Mouse (Mus musculus): ENCODE data around the gene Lama4.

Lama4 gene

DNA sequence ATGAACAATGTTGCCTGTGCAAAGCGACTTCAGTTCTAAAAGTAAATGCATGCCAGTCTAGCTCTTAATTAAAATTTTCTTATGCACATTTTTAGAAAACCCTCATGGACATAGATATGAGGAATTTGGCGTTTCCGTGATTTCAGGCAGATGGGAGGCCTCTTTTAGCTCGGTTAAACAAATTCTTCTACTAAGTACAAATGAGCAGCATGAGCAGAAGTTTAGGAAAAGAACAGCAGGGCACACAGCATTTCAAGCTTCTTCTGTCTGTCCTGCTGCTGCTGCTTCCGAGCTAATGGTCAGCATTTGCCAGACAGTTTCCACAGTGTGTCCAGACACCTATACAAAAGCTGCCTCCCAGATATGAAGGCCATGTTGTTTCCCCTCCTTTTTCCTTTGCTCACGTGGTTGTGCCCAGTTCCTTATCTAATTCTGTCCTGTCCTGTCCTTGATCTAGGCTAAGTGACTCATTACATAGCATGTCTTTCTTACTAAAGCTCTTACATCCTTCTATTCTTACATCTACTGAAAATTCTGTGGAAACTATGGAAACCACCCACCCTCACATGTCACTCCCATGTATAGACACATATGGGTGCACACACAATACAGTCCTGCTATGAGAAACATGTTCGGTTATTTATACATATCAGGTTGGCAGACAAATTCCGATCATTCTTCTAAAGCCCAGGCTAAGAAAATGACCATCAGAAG lies 84.4 kb downstream of the Lama4 start:
- no peak for DNase-seq (ENCODE audit: low spot score)

GRCm38 (mm10) chr10:39056050-39056449 lies 90.7 kb downstream of the Lama4 start:
- DNase-seq (ENCODE audit: low spot score): no peak

GRCm38 (mm10) chr10:39064732-39065131 lies 99.4 kb downstream of the Lama4 start:
- DNase-seq (ENCODE audit: low spot score): peak; percentile 51

- no peak for DNase-seq (ENCODE audit: low spot score)
Observed at GRCm38 (mm10) chr10:39065449-39065848, 100.1 kb downstream of the Lama4 start.

GRCm38 (mm10) chr10:39066061-39066460 lies 100.7 kb downstream of the Lama4 start:
- DNase-seq (ENCODE audit: low spot score): no peak

DNA sequence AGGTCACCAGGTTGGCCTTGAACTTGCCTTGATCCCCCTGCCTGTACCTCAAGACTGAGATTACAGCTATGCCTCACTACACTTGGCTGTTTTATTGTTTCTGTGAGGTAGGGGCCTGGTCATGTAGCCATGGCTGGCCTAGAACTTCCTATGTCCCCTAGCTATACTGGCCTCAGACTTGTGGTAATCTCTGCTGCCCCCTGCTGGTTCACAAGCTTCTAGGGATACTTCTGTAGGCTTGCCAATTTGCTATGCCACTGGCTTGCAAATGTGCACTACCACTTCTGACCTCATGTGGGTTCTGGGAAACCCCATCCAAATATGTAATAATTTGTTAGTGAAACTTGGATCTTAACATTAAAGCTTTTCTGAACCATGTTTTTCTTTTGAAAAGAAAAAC lies 101.6 kb downstream of the Lama4 start:
- peak; percentile 82 for DNase-seq (ENCODE audit: low spot score)

- no peak for DNase-seq (ENCODE audit: low spot score)
Observed at GRCm38 (mm10) chr10:39072048-39072447, 106.7 kb downstream of the Lama4 start.

GRCm38 (mm10) chr10:39096981-39097380 lies 131.7 kb downstream of the Lama4 start:
- DNase-seq (ENCODE audit: low spot score): peak; percentile 59

DNA sequence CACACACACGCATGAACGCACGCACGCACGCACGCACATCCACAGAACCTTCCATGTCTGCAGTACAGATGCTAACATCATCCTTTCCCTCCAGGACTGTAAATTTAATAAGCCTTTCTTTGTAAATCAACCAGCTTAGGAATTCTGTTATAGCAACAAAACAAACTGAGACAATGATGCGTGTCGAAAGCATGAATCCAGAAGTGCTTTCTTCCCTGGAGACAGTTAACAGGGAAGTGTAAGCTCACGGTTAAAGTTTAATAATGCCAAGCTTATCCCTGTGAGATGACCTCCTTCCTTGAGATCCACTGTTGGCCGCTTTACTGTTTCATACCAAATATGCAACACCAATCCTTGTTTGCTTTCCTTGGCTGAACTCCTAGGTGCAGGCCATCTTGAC lies 133.4 kb downstream of the Lama4 start:
- no peak for DNase-seq (ENCODE audit: low spot score)

- no peak for DNase-seq (ENCODE audit: low spot score)
Observed at GRCm38 (mm10) chr10:39104803-39105449, 139.6 kb downstream of the Lama4 start.

DNA sequence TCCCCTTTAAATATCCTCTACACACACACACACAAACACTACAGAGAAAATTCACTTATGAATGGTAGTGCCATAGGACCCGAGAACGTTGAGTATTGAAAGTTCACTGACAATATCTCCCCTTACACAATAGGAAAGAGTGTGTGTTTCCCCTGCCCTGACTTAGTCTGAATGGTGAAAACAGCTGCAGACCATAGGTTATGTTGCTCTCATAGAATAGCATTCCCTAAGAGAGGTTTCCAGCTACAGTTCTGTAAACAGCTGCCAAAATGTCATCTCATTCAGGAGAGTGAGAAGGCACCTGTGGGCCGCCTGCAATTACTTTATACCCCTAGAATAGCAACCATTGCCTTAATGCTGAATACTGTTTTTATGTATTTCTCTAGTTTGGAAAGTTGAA lies 141.1 kb downstream of the Lama4 start:
- DNase-seq (ENCODE audit: low spot score): no peak

DNA sequence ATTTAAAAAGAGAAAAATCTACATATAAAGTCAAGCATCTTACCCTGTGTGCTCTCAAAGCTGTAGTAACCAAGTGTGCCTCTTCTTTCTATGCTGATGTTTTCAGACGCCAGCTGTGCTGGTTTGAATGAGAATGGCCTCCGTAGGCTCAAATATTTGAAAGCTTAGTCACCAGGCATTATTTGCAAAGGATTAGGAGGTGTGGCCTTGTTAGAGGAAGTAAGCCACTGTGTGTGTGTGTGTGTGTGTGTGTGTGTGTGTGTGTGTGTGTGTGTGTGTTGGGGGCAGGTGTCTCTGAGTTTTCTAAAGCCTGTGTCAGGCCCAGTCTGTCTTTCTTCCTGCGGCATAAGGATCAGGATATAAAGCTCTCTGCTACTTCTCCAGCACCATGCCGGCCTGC lies 141.6 kb downstream of the Lama4 start:
- no peak for DNase-seq (ENCODE audit: low spot score)

GRCm38 (mm10) chr10:39108837-39109488 lies 143.6 kb downstream of the Lama4 start:
- no peak for DNase-seq (ENCODE audit: low spot score)

DNA sequence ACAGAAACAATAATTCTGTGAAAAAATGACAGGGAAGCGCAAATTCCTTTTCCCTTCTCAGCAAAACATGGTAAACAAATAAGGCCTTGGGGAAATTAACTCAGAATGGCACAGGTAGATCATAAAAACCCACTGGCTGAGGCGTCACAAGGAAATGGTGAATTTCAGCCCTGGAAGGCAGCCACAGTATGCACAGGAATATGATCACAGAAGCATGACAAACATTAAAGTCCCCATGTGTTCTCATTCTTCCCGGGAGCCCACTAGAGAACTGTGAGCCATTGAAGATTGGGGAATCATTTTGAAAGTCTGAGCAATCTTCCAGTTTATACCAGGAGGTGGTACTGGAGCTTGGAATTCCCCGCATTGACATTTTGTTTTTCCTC lies 144.2 kb downstream of the Lama4 start:
- DNase-seq (ENCODE audit: low spot score): no peak

DNA sequence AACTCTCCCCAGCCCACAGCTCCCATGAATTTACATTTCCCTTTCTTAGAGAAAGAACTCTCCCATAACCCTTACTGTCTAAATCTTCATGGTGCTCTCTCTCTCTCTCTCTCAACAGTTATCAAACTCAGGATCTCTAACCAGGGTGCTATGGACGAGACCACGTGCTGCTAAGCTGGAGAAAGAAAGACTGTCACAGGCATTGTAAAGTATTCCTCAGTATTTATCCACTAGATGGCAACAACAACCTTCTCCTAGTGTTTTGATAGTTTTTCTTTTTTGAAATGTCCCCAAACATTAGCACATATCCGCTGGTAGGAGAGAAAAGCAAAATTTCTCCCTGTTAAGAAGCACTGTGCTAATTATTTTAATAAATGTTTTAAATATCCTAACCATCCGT lies 156.1 kb downstream of the Lama4 start:
- DNase-seq (ENCODE audit: low spot score): no peak

- peak; percentile 92 for DNase-seq (ENCODE audit: low spot score)
Observed at GRCm38 (mm10) chr10:39133462-39134310, 168.4 kb downstream of the Lama4 start, which contains the start of the genes Fam229b and Tube1. Gene Fam229b (minus strand): TSS chr10:39133914. Gene Tube1 (plus strand): TSS chr10:39133976.

DNA sequence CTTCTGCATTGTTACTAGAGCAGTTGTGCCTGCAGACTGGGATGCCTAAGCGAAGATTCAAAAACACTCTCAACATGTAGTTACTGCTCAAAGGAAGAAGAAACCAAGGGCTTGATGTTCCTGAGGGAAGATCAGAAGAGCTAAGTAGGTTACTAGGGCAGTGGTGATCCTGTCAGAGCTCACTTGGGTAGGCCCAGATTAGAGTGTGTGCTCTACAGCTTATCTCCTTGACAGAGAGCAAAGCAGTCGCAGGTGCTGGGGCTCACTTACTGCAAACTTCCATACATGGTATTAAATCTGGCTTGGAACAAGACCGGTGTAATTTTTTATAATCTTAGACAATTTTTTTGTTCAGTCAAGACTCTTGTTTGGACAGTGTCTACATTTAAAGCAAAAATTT lies 172.5 kb downstream of the Lama4 start:
- DNase-seq (ENCODE audit: low spot score): no peak

GRCm38 (mm10) chr10:39138761-39139160 lies 173.4 kb downstream of the Lama4 start:
- DNase-seq (ENCODE audit: low spot score): no peak

DNA sequence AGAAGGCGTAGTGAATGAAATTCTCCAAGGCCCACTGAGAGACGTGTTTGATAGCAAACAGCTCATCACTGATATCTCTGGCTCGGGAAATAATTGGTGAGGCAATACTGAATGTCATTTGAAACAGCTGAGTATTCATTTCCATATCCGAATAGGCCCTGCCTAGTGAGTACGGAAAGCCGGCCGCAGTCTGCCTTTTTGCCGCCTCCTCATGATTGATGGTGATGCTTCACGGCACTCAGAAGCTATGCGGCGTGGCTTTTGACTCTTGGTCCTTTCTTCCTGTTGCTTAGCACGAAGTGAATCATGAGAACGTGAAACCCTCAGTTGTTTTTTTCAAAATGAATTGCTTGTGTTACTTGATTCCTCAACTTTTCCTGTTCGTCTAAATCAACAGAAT lies 175.5 kb downstream of the Lama4 start:
- no peak for DNase-seq (ENCODE audit: low spot score)

DNA sequence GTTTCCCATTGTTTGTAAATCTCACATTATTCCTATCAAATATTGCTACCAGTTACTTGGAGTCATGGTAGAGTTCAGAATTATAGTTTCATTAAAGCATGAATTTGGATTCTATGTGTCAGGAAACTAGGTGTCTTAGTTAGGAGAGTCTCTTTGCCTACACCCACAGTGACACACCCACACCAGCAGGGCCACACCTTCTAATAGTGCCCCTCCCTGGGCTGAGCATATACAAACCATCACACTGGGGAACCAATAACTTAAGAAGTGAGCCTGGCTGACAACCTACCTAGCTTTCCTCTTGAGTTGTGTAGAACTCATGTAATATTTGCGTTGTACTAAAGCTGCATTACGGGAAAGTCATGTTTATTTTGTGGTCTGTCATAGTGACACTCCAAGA lies 176.1 kb downstream of the Lama4 start:
- no peak for DNase-seq (ENCODE audit: low spot score)

GRCm38 (mm10) chr10:39142216-39142615 lies 176.9 kb downstream of the Lama4 start:
- no peak for DNase-seq (ENCODE audit: low spot score)

DNA sequence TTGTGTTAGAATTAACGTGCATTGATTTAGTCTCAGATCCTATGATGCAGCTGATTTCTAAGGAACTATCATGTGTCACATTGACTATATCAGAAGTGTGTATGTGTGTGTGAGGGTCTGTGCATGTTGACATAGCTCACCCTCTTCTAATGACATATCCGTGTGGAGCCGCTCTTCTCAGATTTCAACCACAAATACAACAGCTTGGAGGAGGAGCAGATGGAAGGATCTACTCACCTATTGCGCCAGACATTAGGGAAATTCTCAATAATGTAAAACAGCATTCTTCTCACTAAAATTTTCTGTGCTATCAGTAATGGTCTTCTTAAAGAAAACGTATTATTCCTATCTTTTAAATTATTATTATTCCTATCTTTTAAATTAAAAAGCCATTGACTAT lies 191.4 kb downstream of the Lama4 start:
- no peak for DNase-seq (ENCODE audit: low spot score)
